Mouse (Mus musculus) kidney, adult 2 months (tissue): ENCODE results near the gene B9d2. TPM values are rescaled to one million over a fixed set of nuclear protein-coding genes. Genes with fewer than 3 reads are reported as not detected.

Experiments
- DNase-seq: peaks from one replicate; pipeline ENCODE4 v3.0.0; 2021
- H3K27ac ChIP-seq: fragments of 200-500 bp; 2 replicates; pipeline ENCODE4 v1.5.1; 2012; ENCODE audit warnings: low read depth, low read length, control low read depth, inconsistent platforms; ENCODE audit not compliant: insufficient read depth
- H3K27me3 ChIP-seq: fragments of 200-500 bp; replicated peaks from 2 replicates; pipeline ENCODE4 v1.6.1; 2012; ENCODE audit warnings: mild to moderate bottlenecking, moderate library complexity, low read length, inconsistent platforms; ENCODE audit not compliant: control insufficient read depth, insufficient read depth
- H3K36me3 ChIP-seq: fragments of 200-500 bp; 2 replicates; pipeline ENCODE4 v1.6.1; 2012; ENCODE audit warnings: mild to moderate bottlenecking, moderate library complexity, low read length, inconsistent platforms; ENCODE audit not compliant: control insufficient read depth, insufficient read depth
- H3K4me1 ChIP-seq: fragments of 200-500 bp; 2 replicates; pipeline ENCODE4 v1.6.1; 2011; ENCODE audit warnings: low read length; ENCODE audit not compliant: control insufficient read depth, insufficient read depth
- H3K4me3 ChIP-seq: fragments of 200-500 bp; 2 replicates; pipeline ENCODE4 v1.5.1; 2011; ENCODE audit warnings: mild to moderate bottlenecking, low read depth, low read length, control low read depth; ENCODE audit not compliant: insufficient read depth
- CTCF ChIP-seq: fragments of 200-500 bp; conservative IDR thresholded peaks from 2 replicates; pipeline ENCODE4 v1.5.1; 2011; ENCODE audit warnings: low read depth, mild to moderate bottlenecking, control low read depth, low read length, moderate library complexity, mixed read lengths; ENCODE audit not compliant: insufficient read depth, insufficient read length
- POLR2A ChIP-seq: fragments of 200-500 bp; IDR thresholded peaks from one replicate; pipeline ENCODE4 v1.6.1; 2011; ENCODE audit warnings: low read depth, low read length, control low read depth
- WGBS: fragments of 180-500 bp; shearing (Covaris S2); methylation state at CpG from one replicate; pipeline ENCODE4 v1.1.7; 2018; 5-methylcytosine and 5-hydroxymethylcytosine counted together
- polyA plus RNA-seq: library from polyadenylated mRNA; depleted of rRNA; stranded (reverse); fragments of >200 nt; gene quantifications from 2 replicates; pipeline ENCODE4 v1.2.3, GENCODE M21; 2012

B9d2 gene
- polyA plus RNA-seq, 1 experiment, result 63.1 TPM

DNA sequence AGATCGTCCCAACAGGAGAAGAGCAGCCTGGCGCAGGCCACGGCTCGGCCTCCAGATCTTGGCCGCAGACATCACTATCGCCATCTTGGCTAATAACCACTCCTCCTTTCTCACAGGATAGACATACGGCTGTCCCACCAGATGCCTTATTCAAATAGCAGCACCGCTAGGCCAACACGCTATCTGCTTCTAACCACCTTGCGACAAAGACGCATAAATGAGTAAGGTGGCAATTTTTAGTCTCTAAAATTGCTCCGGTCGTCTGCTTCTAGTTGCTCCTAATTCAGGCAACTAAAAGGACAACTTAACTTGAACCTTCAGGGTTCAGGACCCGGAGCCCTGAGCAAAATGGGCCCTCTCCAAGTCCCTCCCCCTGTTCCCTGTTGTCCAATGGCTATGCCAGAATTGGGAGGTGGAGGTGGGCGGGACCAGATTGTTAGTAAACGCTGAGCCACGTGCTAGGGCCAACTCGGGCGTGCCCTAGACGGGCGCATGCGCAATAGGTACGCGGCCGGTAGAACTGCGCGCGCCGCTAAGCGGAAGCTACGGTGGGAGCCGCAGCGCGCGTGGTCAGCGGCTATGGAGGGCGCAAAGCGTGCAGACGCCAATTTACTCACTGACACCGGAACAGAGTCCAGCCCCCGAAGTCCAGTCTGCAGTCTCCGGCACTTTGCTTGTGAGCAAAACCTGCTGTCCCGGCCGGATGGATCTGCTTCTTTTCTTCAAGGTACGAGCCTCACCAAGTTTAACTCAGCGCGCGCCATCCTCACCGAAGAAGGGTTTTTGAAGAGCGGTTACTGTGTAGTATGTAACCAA lies 21.7 kb upstream of the B9d2 start, which contains the start of the genes Bckdha and Exosc5:
TSS of gene Bckdha (minus strand) at position 325 of the 816 bp plus-strand sequence.
TSS of gene Exosc5 (plus strand) at position 508 of the 816 bp plus-strand sequence.
- Histone ChIP-seq H3K4me3 (peak within 1 kb of the TSS; percentile 90), H3K36me3 (no peaks in the 10 kb centered on the region), H3K4me1 (peaks cover 21% of the 10 kb centered on the region; the same call in 1 of the 2 replicates), H3K27ac (peak within 1 kb of the TSS; percentile 98), H3K27me3 (no peaks in the 10 kb centered on the region)
- under 1% methylated on average over 50 of the region's 50 CpGs for WGBS
- TF ChIP-seq CTCF (no peak), POLR2A (peak; percentile 73)
- DNase-seq, result peak; percentile 100

- 97% methylated on average over 8 of the region's 8 CpGs for WGBS
- H3K36me3 ChIP-seq, result no peaks in the 10 kb centered on the region
- no peaks in the 10 kb centered on the region for H3K4me1 ChIP-seq
- TF ChIP-seq POLR2A (no peak), CTCF (no peak)
- H3K4me3 ChIP-seq, result no peak overlapping the region
- no peak for DNase-seq
- no peaks in the 10 kb centered on the region for H3K27me3 ChIP-seq
- H3K27ac ChIP-seq, result no peak overlapping the region
Observed at GRCm38 (mm10) chr7:25666381-25666780, 14.2 kb upstream of the B9d2 start.

DNA sequence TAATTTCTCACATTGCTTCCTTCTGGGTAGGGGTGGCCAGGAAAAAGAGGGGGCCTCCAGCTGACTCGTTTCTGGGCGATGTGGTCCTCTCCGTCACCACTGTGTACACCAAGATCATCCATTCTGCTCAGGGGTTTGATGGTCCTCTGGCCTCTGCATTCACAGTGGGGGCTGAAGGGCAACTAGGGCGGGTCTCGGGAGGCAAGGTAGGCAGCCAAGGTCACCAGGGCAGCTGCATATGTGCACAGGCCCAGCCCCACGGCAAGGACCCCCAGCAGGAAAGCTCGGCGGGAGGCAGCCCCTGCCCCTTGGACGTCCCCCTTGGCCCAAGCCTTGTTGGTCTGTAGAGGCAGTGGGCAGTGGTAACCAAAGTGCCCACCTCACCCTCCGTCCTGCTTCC lies 11.4 kb upstream of the B9d2 start:
- Histone ChIP-seq H3K36me3 (no peaks in the 10 kb centered on the region), H3K4me3 (no peak overlapping the region), H3K27ac (no peak overlapping the region), H3K27me3 (no peaks in the 10 kb centered on the region), H3K4me1 (no peaks in the 10 kb centered on the region)
- TF ChIP-seq POLR2A (no peak), CTCF (no peak)
- 87% methylated on average over 10 of the region's 10 CpGs for WGBS
- DNase-seq, result no peak

DNA sequence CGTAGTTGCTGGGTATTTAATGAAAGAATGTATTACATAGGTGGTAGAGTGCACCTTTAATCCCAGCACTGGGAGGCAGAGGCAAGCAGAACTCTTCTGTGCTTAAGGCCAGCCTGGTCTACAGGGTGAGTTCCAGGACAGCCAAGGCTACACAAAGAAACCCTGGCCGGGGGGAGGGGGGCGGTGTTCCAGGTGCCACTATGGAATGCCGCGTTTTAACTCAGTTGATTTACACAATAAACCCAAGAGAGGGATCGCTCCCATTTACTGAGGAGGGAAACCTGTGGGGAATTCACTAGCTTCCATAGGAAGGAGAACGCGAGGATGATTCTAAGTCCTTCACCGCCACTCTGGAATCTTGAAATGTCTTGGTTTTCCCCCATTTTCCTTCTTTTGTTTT lies 10.9 kb upstream of the B9d2 start:
- Histone ChIP-seq H3K36me3 (no peaks in the 10 kb centered on the region), H3K4me3 (no peak overlapping the region), H3K4me1 (no peaks in the 10 kb centered on the region), H3K27ac (no peak overlapping the region), H3K27me3 (no peaks in the 10 kb centered on the region)
- no peak for DNase-seq
- 82% methylated on average over 9 of the region's 9 CpGs for WGBS
- TF ChIP-seq POLR2A (no peak), CTCF (no peak)

DNA sequence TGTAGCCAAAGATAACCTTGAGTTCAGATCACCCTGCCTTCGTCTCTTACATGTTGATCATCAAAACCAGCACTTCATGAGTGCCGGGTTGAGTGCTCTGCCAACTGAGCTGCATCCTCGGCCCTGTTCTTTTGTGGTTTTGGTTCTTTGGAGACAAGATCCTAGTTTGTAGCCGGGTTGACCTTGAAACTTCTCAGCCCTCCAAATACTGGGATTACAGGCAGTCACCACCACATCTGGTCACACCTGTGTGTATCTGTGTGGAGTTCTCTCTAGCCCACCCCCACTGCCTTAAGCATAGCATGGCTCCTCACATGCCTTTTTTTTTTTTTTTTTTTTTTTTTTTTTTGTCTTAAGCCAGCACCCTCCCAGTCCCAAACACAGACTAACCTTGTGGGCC lies 10.5 kb upstream of the B9d2 start:
- Histone ChIP-seq H3K27ac (no peak overlapping the region), H3K27me3 (0 out of 2 replicates have a peak, but pooled peaks cover 2% of the 10 kb centered on the region), H3K36me3 (no peaks in the 10 kb centered on the region), H3K4me3 (no peak overlapping the region), H3K4me1 (no peaks in the 10 kb centered on the region)
- 95% methylated on average over 4 of the region's 4 CpGs for WGBS
- TF ChIP-seq CTCF, result no peak
- TF ChIP-seq POLR2A, result no peak
- no peak for DNase-seq

GRCm38 (mm10) chr7:25671686-25672085 lies 8.9 kb upstream of the B9d2 start:
- no peaks in the 10 kb centered on the region for H3K36me3 ChIP-seq
- 84% methylated on average over 2 of the region's 2 CpGs for WGBS
- no peak overlapping the region for H3K27ac ChIP-seq
- no peaks in the 10 kb centered on the region for H3K4me1 ChIP-seq
- H3K4me3 ChIP-seq, result no peak overlapping the region
- 0 out of 2 replicates have a peak, but pooled peaks cover 2% of the 10 kb centered on the region for H3K27me3 ChIP-seq
- TF ChIP-seq CTCF (no peak), POLR2A (no peak)
- no peak for DNase-seq

- H3K36me3 ChIP-seq, result no peaks in the 10 kb centered on the region
- TF ChIP-seq POLR2A (no peak), CTCF (0 out of 2 replicates have a peak, but pooled peaks have one; percentile 20)
- 52% methylated on average over 4 of the region's 4 CpGs for WGBS
- H3K27ac ChIP-seq, result no peak overlapping the region
- H3K4me1 ChIP-seq, result no peaks in the 10 kb centered on the region
- no peak for DNase-seq
- H3K27me3 ChIP-seq, result 0 out of 2 replicates have a peak, but pooled peaks cover 2% of the 10 kb centered on the region
- H3K4me3 ChIP-seq, result no peak overlapping the region
Observed at GRCm38 (mm10) chr7:25672442-25672841, 8.1 kb upstream of the B9d2 start.
